Mouse (Mus musculus) kidney, adult 2 months (tissue): Measurements from ENCODE around the gene Ms4a13.

Source experiments
- CTCF ChIP-seq: fragments of 200-500 bp; conservative IDR thresholded peaks from 2 replicates; pipeline ENCODE4 v1.5.1; 2011; ENCODE audit warnings: low read depth, mild to moderate bottlenecking, control low read depth, low read length, moderate library complexity, mixed read lengths; ENCODE audit not compliant: insufficient read depth, insufficient read length
- POLR2A ChIP-seq: fragments of 200-500 bp; IDR thresholded peaks from one replicate; pipeline ENCODE4 v1.6.1; 2011; ENCODE audit warnings: low read depth, low read length, control low read depth

- no peak for TF ChIP-seq CTCF
- no peak for TF ChIP-seq POLR2A
Observed at GRCm38 (mm10) chr19:11192552-11192951, 4.0 kb downstream of the Ms4a13 start.
